Mouse (Mus musculus) left cerebral cortex, adult 2 months (tissue): Measurements from ENCODE around the gene Pdcd2l. TPM values are rescaled to one million over a fixed set of nuclear protein-coding genes. Genes with fewer than 3 reads are reported as not detected.

Experiments
- DNase-seq, 2 experiments: peaks; one replicate each; pipeline ENCODE4 v3.0.0; 2021 to 2022; ENCODE audit warnings: low spot score in 2 of 2, mixed read lengths in 1 of 2; ENCODE audit errors: extremely low spot score in 1 of 2
- H3K27ac ChIP-seq: fragments of 200-600 bp; 2 replicates; pipeline ENCODE4 v1.8.1; 2022
- H3K4me3 ChIP-seq: fragments of 200-600 bp; 2 replicates; pipeline ENCODE4 v1.8.1; 2022
- CTCF ChIP-seq: fragments of 200-600 bp; IDR thresholded peaks from 2 replicates; pipeline ENCODE4 v1.8.1; 2022; ENCODE audit warnings: antibody characterized with exemption, mild to moderate bottlenecking, moderate library complexity
- intact Hi-C: fragments of 180-260 bp; cut with DNase I; formaldehyde crosslinking; loops from one replicate; pipeline ENCODE4 v1.15.1; 2025
- total RNA-seq, 2 experiments: library from RNA; stranded (reverse); gene quantifications; 2 replicates each; pipeline ENCODE4 v1.2.3; 2021

Gene Pdcd2l
- total RNA-seq, 2 experiments from 2014 or later: 23.8 to 26.9 TPM

- intact Hi-C loops: loop anchor here (1.0 kb wide), 1 partner anchor 33 kb away; the partner anchor contains the start of gene Pdcd2l
- peak overlapping the region; percentile 94 for H3K27ac ChIP-seq
- DNase-seq: no peak
- TF ChIP-seq CTCF: no peak
- H3K4me3 ChIP-seq: peak overlapping the region; percentile 90
Measured at GRCm38 (mm10) chr7:34229153-34229552, 32.7 kb upstream of the Pdcd2l start.

GRCm38 (mm10) chr7:34228641-34229040 is 32.2 kb upstream of the Pdcd2l start:
- Histone ChIP-seq H3K27ac (no peak overlapping the region), H3K4me3 (peak overlapping the region; percentile 36)
- TF ChIP-seq CTCF: no peak
- DNase-seq: no peak
- intact Hi-C loops: loop anchor here (1.0 kb wide), 1 partner anchor 32 kb away; the partner anchor contains the start of gene Pdcd2l

- intact Hi-C loops: no loop called here
- H3K27ac ChIP-seq: no peak overlapping the region
- peak; percentile 32 for TF ChIP-seq CTCF
- no peak for DNase-seq
- H3K4me3 ChIP-seq: peak overlapping the region; percentile 17
Measured at GRCm38 (mm10) chr7:34226846-34227245, 30.4 kb upstream of the Pdcd2l start.

- DNase-seq: peak in 1 of 2 experiments; percentile 41
- H3K27ac ChIP-seq: 0 out of 2 replicates have a peak overlapping the region, but pooled peaks have one; percentile 11
- H3K4me3 ChIP-seq: peak overlapping the region; percentile 17
- no peak for TF ChIP-seq CTCF
- intact Hi-C loops: no loop called here
Measured at GRCm38 (mm10) chr7:34226086-34226485, 29.6 kb upstream of the Pdcd2l start.

- DNase-seq: no peak
- Histone ChIP-seq H3K4me3 (no peak overlapping the region), H3K27ac (no peak overlapping the region)
- TF ChIP-seq CTCF: no peak
- intact Hi-C loops: no loop called here
Measured at GRCm38 (mm10) chr7:34224308-34224707, 27.8 kb upstream of the Pdcd2l start.

GRCm38 (mm10) chr7:34222340-34222739 is 25.9 kb upstream of the Pdcd2l start:
- no peak; the same call in 1 of the 2 replicates for TF ChIP-seq CTCF
- no peak for DNase-seq
- Histone ChIP-seq H3K4me3 (no peak overlapping the region), H3K27ac (no peak overlapping the region)
- intact Hi-C loops: no loop called here

GRCm38 (mm10) chr7:34221594-34222250 is 25.3 kb upstream of the Pdcd2l start:
- Histone ChIP-seq H3K4me3 (no peak overlapping the region), H3K27ac (no peak overlapping the region)
- TF ChIP-seq CTCF: no peak
- intact Hi-C loops: no loop called here
- no peak for DNase-seq

- no peak overlapping the region for H3K27ac ChIP-seq
- intact Hi-C loops: no loop called here
- H3K4me3 ChIP-seq: no peak overlapping the region
- TF ChIP-seq CTCF: no peak
- DNase-seq: no peak
Measured at GRCm38 (mm10) chr7:34218496-34218895, 22.0 kb upstream of the Pdcd2l start.

GRCm38 (mm10) chr7:34216474-34216873 is 20.0 kb upstream of the Pdcd2l start:
- no peak for DNase-seq
- Histone ChIP-seq H3K27ac (no peak overlapping the region), H3K4me3 (no peak overlapping the region)
- intact Hi-C loops: no loop called here
- TF ChIP-seq CTCF: no peak

- Histone ChIP-seq H3K4me3 (no peak overlapping the region), H3K27ac (no peak overlapping the region)
- intact Hi-C loops: no loop called here
- no peak for TF ChIP-seq CTCF
- no peak for DNase-seq
Measured at GRCm38 (mm10) chr7:34215481-34215880, 19.0 kb upstream of the Pdcd2l start.

- Histone ChIP-seq H3K27ac (no peak overlapping the region), H3K4me3 (no peak overlapping the region)
- no peak for DNase-seq
- intact Hi-C loops: no loop called here
- TF ChIP-seq CTCF: no peak
Measured at GRCm38 (mm10) chr7:34214644-34215043, 18.2 kb upstream of the Pdcd2l start.

GRCm38 (mm10) chr7:34213281-34213680 is 16.8 kb upstream of the Pdcd2l start:
- no peak for DNase-seq
- H3K27ac ChIP-seq: no peak overlapping the region
- intact Hi-C loops: no loop called here
- H3K4me3 ChIP-seq: no peak overlapping the region
- no peak for TF ChIP-seq CTCF
